Mouse (Mus musculus) hindbrain, embryonic 13.5 days (tissue): Measurements from ENCODE around the gene Olfr1061. TPM values are rescaled to one million over a fixed set of nuclear protein-coding genes. Genes with fewer than 3 reads are reported as not detected.
"Not testable (repeated sequence)": the region's sequence is repeated elsewhere in the genome, so short reads cannot be mapped to it uniquely, and the experiment has no call there.

ENCODE experiments used
- ATAC-seq: fragments of 200-750 bp; cut with Nextera tagmentation; 2 replicates; pipeline ENCODE4 v1.8.0; 2017; ENCODE audit warnings: moderate TSS enrichment; ENCODE audit not compliant: low FRiP score
- H3K27ac ChIP-seq: fragments of 300-500 bp; sonication (generic); 2 replicates; pipeline ENCODE4 v1.5.1; 2015; ENCODE audit warnings: inconsistent platforms, mild to moderate bottlenecking, moderate library complexity
- H3K27me3 ChIP-seq: fragments of 300-500 bp; sonication (generic); 2 replicates; pipeline ENCODE4 v1.6.1; 2015; ENCODE audit warnings: mild to moderate bottlenecking, inconsistent platforms
- H3K36me3 ChIP-seq: fragments of 300-500 bp; sonication (generic); 2 replicates; pipeline ENCODE4 v1.6.1; 2015; ENCODE audit warnings: mild to moderate bottlenecking, inconsistent platforms
- H3K4me1 ChIP-seq: fragments of 300-500 bp; sonication (generic); replicated peaks from 2 replicates; pipeline ENCODE4 v1.6.1; 2015; ENCODE audit warnings: inconsistent platforms
- H3K4me2 ChIP-seq: fragments of 300-500 bp; sonication (generic); 2 replicates; pipeline ENCODE4 v1.6.1; 2015; ENCODE audit warnings: inconsistent platforms, mild to moderate bottlenecking, moderate library complexity
- H3K4me3 ChIP-seq: fragments of 300-500 bp; sonication (generic); 2 replicates; pipeline ENCODE4 v1.5.1; 2015; ENCODE audit warnings: mild to moderate bottlenecking, inconsistent platforms
- H3K9ac ChIP-seq: fragments of 300-500 bp; sonication (generic); 2 replicates; pipeline ENCODE4 v1.6.1; 2015; ENCODE audit warnings: mild to moderate bottlenecking, inconsistent platforms
- H3K9me3 ChIP-seq: fragments of 300-500 bp; sonication (generic); 2 replicates; pipeline ENCODE4 v1.6.1; 2016; ENCODE audit warnings: inconsistent platforms
- WGBS: fragments of 180-500 bp; shearing (Covaris S2); methylation state at CpG from one replicate; pipeline ENCODE4 v1.1.7; 2015; 5-methylcytosine and 5-hydroxymethylcytosine counted together
- polyA plus RNA-seq: library from polyadenylated mRNA; unstranded; fragments of >200 nt; fragmentation: Nextera tagmentation; extraction: Ambion mirVana; gene quantifications from 2 replicates; pipeline ENCODE4 v1.2.1, GENCODE M21; 2015

The Olfr1061 gene
- polyA plus RNA-seq, result not detected in 2 replicates

DNA sequence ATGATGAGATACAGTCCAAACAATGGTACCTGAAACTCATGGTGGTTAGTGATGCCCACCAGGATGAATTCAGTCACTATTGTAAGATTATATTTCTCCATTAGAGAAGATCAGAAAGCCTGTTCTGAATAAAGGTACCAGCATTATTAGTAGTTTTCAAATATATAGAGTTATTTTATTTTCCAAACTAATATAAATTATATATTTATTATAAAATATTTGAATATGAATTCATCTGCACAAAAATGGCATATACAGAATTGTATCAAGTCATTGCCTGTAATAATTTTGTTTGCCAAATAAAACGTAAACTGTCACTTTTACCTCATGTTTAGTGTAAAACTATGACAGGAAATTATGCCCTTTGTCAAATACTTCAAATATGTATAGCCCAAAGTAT is at the start of gene Olfr1061:
Gene Olfr1061 (minus strand): TSS at position 101 of the 400 bp plus-strand sequence.
- Histone ChIP-seq H3K4me3 (no peak within 1 kb of the TSS), H3K4me2 (no peak within 1 kb of the TSS), H3K4me1 (no peaks in the 10 kb centered on the region), H3K27ac (no peak within 1 kb of the TSS), H3K9me3 (no peaks in the 10 kb centered on the region), H3K27me3 (no peaks in the 10 kb centered on the region), H3K9ac (no peak within 1 kb of the TSS), H3K36me3 (no peaks in the 10 kb centered on the region)
- 85% methylated on average over 1 of the region's 1 CpGs for WGBS
- no peak for ATAC-seq

DNA sequence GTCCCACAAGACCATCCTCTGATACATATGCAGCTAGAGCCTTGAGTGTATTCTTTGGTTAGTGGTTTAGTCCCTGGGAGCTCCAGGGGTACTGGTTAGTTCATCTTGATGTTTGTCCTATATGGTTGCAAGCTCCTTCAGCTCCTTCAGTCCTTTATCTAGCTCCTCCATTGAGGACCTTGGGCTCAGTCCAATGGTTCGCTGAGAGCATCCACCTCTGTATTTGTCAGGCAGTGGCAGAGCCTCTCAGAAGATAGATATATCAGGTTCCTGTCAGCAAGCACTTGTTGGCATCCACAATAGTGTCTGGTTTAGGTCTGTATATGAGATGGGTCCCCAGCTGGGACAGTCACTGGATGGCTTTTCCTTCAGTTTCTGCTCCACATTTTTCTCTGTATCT is 46.6 kb upstream of the Olfr1061 start:
- H3K9ac ChIP-seq, result no peak overlapping the region
- H3K4me3 ChIP-seq, result no peak overlapping the region
- no peaks in the 10 kb centered on the region for H3K9me3 ChIP-seq
- H3K4me2 ChIP-seq, result no peak overlapping the region
- WGBS, result 87% methylated on average over 1 of the region's 1 CpGs
- no peak overlapping the region for H3K27ac ChIP-seq
- ATAC-seq, result no peak
- H3K27me3 ChIP-seq, result no peaks in the 10 kb centered on the region
- H3K36me3 ChIP-seq, result no peaks in the 10 kb centered on the region
- H3K4me1 ChIP-seq, result no peaks in the 10 kb centered on the region

GRCm38 (mm10) chr2:86456169-86456568 is 42.3 kb upstream of the Olfr1061 start, which contains the start of gene Olfr1066:
Olfr1066 (minus strand) TSS chr2:86456269.
- Histone ChIP-seq H3K36me3 (no peaks in the 10 kb centered on the region), H3K4me3 (no peak within 1 kb of the TSS), H3K27ac (no peak within 1 kb of the TSS), H3K27me3 (no peaks in the 10 kb centered on the region), H3K4me2 (no peak within 1 kb of the TSS), H3K4me1 (no peaks in the 10 kb centered on the region), H3K9me3 (no peaks in the 10 kb centered on the region), H3K9ac (no peak within 1 kb of the TSS)
- WGBS, result 82% methylated on average over 1 of the region's 1 CpGs
- no peak for ATAC-seq

DNA sequence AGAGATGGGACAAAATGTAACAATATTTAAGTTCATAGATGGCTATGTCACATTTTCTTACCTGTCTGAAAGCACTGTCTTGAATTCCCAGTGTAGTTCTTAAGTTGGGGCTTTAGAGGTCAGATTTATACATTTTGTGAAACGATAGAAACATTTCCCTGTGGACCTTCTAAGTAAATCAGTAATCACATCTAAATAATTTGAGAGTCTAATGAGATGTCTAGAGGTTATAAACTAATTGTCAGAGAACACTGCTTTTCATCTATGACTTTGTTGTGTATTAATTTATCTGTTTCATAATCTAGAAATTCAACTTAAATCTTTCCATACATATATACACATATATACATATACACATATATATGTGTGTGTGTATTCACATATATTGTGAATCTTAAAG is 36.6 kb upstream of the Olfr1061 start, which contains the start of gene Olfr1065:
Gene Olfr1065 (minus strand): TSS at position 101 of the 400 bp plus-strand sequence.
- H3K4me3 ChIP-seq, H3K27ac ChIP-seq, H3K27me3 ChIP-seq, H3K36me3 ChIP-seq, ATAC-seq, H3K9ac ChIP-seq, H3K4me1 ChIP-seq, H3K4me2 ChIP-seq, H3K9me3 ChIP-seq: not testable (repeated sequence)
- WGBS, result 64% methylated on average over 1 of the region's 1 CpGs

- H3K4me3 ChIP-seq, ATAC-seq, H3K9me3 ChIP-seq, H3K9ac ChIP-seq, H3K27ac ChIP-seq, H3K4me2 ChIP-seq, H3K36me3 ChIP-seq, H3K27me3 ChIP-seq, H3K4me1 ChIP-seq: not testable (repeated sequence)
- 49% methylated on average over 1 of the region's 1 CpGs for WGBS
Measured at GRCm38 (mm10) chr2:86442101-86442500, 28.3 kb upstream of the Olfr1061 start.

GRCm38 (mm10) chr2:86428511-86428910 is 14.7 kb upstream of the Olfr1061 start:
- WGBS, result 89% methylated on average over 8 of the region's 8 CpGs
- H3K9ac ChIP-seq, result not testable (repeated sequence)

GRCm38 (mm10) chr2:86426649-86427048 is 12.8 kb upstream of the Olfr1061 start, which contains the start of gene Olfr1062:
Olfr1062 (minus strand) TSS chr2:86426749.
- not testable (repeated sequence) for H3K4me2 ChIP-seq, H3K27me3 ChIP-seq, H3K27ac ChIP-seq, ATAC-seq, H3K36me3 ChIP-seq, H3K9ac ChIP-seq, H3K9me3 ChIP-seq, H3K4me3 ChIP-seq, H3K4me1 ChIP-seq

More at GRCm38 (mm10) chr2:86428511-86428910, 14.7 kb upstream of the Olfr1061 start:
- not testable (repeated sequence) for H3K4me3 ChIP-seq, H3K27me3 ChIP-seq, H3K36me3 ChIP-seq, ATAC-seq, H3K27ac ChIP-seq, H3K9me3 ChIP-seq, H3K4me2 ChIP-seq, H3K4me1 ChIP-seq

DNA sequence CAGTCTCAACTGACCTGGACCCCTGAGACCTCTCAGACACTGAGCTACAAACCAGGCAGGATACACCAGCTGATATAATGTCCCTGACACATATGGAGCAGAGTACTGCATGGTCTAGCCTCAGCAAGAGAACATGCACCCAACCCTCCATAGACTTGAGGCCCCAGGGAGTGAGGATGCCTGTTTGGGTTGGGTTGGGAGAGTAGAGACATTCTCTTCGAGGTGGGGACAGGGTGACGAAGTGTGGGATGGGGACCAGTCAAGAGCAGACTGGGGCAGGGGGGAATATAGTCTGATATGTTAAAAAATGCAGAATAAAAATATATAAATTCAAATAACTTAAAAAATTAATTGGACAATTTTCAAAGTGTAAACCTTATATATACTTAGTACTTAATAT is 18.7 kb downstream of the Olfr1061 start:
- Histone ChIP-seq H3K4me3 (no peak overlapping the region), H3K4me1 (no peaks in the 10 kb centered on the region), H3K4me2 (no peak overlapping the region), H3K27ac (no peak overlapping the region), H3K36me3 (no peaks in the 10 kb centered on the region), H3K27me3 (no peaks in the 10 kb centered on the region), H3K9ac (no peak overlapping the region), H3K9me3 (no peaks in the 10 kb centered on the region)
- WGBS, result 77% methylated on average over 2 of the region's 2 CpGs
- ATAC-seq, result no peak

DNA sequence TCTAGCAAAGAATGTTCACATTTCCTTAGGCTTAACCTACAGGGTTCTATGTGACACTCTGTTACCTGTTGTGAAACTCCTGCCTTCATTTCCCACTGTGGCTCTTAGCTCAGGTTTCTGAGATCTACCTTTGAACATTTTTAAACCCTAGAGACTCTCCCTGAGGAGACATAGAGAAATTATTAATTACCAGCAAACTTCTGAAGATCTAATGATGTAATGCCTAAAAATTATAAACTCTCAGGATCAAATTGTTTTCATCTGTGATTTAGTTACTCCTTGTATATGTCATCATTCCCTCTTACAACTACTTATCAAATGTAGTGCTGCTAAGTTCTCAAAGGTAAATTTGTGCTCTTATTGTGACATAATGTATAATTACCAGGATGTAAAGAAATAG is 25.4 kb downstream of the Olfr1061 start, which contains the start of gene Olfr1058:
Gene Olfr1058 (minus strand): TSS at position 101 of the 400 bp plus-strand sequence.
- not testable (repeated sequence) for H3K9ac ChIP-seq, H3K4me2 ChIP-seq, H3K9me3 ChIP-seq, H3K27ac ChIP-seq, H3K4me3 ChIP-seq, ATAC-seq, H3K4me1 ChIP-seq, H3K36me3 ChIP-seq, H3K27me3 ChIP-seq

DNA sequence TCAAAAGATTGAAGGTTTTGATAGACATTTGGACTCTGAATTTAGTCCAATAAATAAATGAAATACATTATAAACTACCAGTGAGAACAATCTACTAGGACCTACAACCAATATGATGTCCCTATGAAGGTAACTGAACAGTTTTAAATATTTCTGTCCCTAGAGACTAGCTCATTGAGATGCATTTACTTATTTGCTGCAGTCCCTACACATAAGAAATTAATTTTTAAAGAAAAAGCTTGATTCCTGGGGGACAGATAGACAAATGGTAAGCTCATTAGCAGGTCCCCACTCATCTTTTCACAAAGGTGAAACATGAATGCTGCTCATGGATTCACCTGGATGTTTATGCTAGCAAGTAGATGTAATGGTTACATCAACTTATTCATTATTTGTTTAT is 35.6 kb downstream of the Olfr1061 start, which contains the start of gene Olfr1057:
Gene Olfr1057 (minus strand): TSS at position 101 of the 400 bp plus-strand sequence.
- H3K4me3 ChIP-seq, result no peak within 1 kb of the TSS
- H3K27me3 ChIP-seq, result no peaks in the 10 kb centered on the region
- H3K4me2 ChIP-seq, result no peak within 1 kb of the TSS
- ATAC-seq, result no peak
- H3K9me3 ChIP-seq, result no peaks in the 10 kb centered on the region
- no peaks in the 10 kb centered on the region for H3K36me3 ChIP-seq
- no peak within 1 kb of the TSS for H3K27ac ChIP-seq
- no peaks in the 10 kb centered on the region for H3K4me1 ChIP-seq
- H3K9ac ChIP-seq, result no peak within 1 kb of the TSS

DNA sequence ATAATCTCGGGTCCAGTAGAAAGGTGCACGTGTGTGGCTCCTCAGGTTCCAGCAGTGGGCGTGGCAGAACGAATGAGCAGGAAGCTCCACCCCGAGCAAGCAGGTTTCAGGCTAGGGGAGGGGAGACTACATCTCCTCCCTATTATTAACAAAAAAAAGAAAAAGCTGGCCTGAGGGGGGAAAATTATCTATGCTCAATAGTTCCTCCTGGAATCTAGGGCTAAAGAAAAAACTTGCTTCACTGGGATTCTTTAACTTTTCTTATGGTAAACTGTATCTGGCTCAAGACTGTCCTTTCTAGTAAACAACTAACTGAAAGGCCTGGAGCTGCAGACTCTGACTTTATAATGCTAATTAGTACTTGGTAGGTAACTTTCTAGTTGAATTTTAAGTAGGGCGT is 47.5 kb downstream of the Olfr1061 start:
- H3K4me2 ChIP-seq, H3K4me1 ChIP-seq, ATAC-seq, H3K4me3 ChIP-seq, H3K27ac ChIP-seq, H3K9ac ChIP-seq, H3K36me3 ChIP-seq, H3K9me3 ChIP-seq, H3K27me3 ChIP-seq: not testable (repeated sequence)
- WGBS, result 80% methylated on average over 1 of the region's 6 CpGs
